Mouse (Mus musculus): ENCODE measurements around the gene Tjp1.

The Tjp1 gene

DNA sequence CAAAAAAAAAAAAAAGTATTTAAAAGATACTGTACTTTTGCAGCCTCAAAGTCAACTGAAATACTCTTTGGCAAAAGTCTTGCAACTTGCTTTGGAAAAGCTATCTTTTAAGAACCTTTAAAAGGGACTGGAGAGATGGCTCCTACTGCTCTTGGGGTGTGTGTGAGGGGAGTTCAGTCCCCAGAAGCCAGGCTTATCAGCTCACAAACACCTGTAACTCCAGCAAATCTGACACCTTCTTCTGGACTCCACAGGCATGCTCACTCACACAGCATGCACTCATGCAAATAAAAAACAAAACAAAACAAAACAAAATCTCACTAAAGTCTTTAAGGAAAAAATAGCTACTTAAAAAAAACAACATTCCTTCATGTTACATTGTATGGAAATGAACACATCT, 179.0 kb downstream of the Tjp1 start:
- no peak for DNase-seq

DNA sequence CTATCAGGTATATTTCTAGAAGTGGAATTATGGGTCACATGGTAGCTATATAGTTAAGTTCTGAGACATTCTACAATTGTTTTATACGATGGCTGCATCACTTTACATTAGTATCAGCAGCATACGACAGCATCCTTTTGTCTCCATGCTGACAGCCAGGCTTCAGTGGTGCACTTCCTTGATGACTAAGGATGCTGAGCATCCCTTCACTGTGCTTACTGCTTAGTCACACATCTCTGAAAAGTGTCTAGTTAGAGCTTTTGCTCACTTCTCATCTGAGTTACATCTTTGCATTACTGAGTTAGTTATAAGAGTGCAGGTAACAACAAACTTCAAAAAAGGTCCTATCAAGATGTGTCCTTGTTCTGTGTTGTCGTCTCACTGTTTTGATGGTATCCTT, 182.3 kb downstream of the Tjp1 start:
- no peak for DNase-seq

DNA sequence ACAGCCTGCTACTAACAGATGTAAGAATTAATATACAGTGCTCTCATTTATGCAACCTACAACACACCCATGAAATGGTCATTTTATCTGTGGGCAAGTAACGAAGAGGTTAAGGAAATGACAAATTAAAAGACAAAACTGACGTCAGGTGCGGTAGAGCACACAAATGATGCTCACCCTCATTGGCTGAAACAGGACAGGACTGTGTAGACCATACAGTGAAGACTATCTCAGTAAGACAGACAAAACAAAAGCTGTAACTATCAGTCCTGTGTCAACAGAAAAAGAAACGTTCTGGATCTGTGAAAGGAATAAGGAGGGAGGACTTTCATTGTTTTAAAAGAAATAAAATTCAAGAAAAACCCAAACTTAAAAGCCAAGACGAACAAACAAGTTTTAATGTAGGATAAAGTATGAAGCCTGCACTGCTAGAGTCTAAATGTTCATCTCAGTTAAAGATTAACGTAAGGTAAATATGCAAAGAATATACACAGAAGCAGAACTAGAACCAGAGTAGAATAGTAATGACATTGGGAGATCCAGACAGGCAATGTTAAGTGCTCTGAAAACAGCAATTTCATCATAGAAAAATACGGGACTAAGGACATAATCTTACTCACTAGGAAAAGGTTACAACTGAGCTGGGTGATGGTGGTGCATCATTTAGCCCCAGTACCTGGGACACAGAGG, 189.9 kb downstream of the Tjp1 start:
- DNase-seq: no peak

DNA sequence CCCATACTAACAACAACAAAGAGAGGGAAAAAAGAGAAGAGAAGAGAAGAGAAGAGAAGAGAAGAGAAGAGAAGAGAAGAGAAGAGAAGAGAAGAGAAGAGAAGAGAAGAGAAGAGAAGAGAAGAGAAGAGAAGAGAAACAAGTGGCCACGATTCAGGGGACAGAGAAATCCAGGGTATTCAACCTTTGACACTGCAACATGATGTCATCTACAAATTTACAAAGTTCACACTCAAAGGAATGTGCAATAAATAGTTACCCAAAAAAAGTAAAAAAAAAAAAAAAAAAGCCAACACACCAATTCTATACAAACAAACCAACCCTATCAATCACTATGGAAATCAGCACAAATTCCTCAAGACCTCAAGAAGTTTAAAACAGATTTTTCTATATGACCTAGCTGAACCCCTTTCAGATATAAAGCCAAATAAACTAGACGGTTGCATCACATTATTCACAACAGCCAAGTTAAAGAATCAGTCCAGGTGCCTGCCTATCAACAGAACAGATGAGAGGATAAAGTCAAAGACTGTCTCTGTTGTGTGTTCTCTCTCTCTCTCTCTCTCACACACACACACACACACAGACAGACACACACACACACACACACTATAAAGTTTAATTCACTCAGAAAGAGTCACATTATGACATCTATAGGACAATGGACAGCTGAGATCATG, 194.4 kb downstream of the Tjp1 start:
- no peak for DNase-seq

DNA sequence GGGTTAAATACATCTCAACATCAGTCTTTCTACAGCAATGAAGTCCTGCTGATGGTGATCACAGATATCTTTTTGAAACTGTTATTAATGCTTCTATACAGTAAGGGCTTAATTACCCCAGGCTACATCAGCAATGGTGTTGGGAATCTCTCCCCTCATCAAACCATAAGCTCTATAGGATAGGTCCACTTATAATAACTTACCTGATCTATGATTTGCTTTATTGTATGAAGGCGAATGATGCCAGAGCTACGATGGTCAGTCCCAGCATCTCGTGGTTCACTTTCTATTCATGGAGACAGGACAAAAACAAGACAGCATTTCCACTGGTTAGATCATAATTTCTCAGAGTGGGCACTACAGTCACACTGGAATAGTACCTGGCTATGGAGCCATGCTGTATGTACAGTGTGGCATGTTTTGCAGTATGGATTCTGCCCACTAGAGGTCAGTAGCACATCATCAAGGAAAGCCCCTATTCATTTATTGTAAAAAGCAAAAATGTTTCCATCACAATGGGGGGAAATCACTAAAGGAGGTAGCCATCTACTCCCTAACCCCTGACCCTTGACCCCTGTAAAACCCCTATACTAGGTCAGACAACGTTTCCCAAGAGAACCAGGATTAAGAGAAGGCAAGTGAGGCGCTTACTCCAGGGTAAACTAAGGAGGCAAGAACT, 208.4 kb downstream of the Tjp1 start:
- DNase-seq: peak; percentile 36

DNA sequence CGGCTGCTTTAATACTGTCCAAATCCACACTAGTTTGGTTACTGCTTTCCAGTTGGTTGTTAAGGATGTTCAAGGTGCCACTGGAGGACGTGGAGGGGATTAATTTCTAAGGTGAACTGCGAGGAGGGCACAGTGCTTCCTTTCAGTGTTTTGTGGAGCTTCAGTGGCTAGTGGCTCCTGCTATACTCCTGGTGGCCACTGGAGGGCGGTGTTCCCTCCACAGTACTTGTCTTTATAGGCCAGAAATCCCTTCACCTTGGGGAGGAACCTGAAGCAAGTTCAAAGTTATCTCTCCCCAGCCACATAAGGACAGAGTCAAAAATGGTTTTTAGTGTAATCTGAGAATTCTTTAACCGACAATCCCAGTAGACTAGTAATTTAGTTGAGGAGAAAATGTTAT, 210.2 kb downstream of the Tjp1 start:
- DNase-seq: peak; percentile 40

DNA sequence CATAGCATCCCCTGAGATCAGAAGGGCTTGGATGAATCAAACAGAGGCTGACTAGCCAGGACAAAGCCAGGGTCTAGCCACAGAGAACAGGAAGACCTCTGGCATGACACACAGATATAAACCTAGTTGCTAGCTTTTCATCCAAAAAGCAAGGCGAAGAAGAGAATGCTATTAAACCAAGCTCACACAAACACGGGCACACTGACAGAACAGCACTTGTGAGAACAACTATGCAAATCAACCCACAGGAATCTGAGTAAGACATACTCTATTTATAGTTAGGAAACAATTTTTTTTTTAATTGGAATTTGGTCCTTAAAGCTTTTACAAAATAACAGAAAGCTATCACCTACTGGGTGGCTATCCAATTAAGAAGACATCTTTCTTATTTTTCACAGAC, 212.4 kb downstream of the Tjp1 start:
- DNase-seq: no peak

DNA sequence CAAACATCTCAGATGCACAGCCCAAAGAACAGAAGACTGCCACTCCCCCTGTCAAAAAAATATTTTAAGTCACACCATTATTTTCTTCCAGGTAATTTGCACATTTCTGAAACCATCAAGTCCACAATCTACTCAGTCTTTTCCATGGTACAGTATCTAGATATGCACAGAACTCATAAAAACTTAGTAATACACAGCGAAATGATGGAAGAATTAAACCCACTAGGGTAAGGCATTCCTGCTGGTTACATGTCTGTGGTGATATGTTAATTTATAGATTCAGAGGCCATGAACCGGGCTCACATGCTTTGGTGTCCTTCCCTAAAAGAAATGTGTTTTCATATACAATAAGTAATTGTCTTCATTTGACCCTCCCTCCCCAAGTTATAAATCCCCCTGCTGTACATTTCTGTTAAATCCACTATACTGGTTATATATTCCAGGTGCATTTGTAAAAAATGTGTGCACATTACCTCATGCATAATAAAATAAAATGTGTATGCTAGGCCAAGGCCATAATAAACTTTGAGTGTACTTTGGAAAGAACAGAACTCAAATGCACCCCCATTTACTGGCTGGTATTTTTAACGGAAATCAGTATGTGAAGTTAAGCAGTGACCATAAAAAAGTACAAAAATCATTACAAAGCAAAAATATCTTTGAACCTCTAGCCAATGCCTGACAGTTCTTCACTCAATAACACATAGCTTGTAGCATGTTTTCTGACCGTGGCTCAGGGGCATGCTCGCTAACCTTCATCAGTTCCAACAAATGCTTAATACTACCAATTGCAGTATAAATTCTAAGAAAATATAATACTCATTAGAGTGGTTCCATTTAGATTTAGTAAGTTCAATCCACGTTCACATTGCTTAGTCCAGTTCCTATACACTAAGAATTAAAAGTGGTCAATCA, 230.6 kb downstream of the Tjp1 start:
- DNase-seq: no peak

DNA sequence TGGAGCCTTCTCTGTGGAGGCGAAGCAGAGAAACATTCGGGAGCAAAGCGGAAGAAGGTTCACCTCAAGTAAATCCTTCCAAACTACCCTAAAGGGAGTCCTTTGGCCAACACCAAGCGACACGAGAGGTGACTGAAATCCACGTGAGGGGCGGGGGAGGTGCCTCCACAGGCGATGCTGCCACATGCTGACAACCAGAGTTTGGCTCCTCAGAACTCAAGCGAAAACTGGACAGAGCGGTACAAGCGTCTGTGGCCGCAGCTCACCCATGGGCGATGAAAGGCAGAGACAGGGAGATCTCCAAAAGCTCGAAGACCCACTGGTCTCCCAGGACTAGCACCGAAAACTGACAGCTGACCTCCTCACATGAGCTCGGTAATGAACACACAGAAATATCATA, 244.7 kb downstream of the Tjp1 start:
- DNase-seq: no peak

DNA sequence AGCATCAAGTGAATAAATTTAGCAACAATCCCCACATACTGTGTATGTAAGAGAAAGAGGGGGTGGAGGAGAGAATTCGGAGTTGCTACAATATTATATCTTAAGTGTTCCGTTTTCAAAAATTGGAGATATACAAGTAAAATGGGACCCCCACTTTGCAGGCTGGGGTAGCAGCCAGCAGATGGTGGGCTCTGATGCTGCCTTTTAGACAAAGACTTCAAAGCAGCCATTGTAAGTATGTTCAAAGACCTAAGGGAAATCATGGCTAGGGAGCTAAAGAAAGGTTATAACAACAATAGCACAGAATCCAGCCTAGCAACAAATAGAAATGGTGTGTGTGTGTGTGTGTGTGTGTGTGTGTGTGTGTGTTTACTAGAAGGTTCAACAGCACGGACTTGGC, 245.6 kb downstream of the Tjp1 start:
- DNase-seq: peak; percentile 0

DNA sequence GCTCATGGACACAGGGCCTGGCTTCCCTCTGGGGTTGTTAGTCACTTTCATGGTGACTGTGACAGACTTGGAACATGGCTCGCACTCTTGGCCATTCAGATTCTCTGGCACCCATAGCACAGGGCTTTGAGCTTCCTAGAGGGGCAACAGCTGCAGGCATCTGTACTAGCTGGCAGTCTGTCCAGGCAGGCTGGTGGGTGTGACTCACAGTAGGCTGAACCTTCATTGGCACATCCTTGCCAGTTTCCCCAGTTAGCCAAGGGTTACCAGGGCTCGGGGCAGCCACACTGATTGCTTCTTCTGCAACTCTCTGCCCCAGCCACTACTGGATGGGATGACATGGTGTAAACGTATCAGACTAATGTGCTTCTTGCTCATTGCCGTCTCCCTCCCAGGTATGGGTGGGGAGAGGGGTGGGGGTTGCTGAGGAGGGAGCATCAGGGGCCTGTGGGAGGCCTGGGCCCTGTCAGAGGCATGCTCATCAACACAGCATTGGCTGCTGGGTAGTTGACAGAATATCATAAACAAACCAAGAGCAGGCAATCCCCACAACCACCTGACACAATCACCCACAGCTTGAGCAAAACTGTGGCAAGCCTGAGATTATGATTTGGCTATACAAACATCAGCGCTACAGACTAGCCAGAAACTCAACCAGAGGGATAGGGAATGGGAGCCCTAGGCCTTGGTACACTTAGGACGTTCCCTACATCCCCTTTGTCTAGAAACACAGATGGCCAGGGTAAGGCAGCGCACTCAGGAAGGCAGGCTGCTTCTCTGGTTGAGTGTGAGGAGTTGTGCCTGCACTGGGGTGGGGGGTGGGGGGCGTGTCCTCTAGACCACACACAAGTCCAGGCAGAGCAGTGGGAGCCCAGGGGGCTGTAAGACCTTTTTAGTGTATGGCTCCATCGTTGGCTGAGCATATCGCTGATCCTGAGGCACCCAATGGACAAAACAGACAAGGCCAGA, 246.4 kb downstream of the Tjp1 start:
- peak; percentile 0 for DNase-seq

DNA sequence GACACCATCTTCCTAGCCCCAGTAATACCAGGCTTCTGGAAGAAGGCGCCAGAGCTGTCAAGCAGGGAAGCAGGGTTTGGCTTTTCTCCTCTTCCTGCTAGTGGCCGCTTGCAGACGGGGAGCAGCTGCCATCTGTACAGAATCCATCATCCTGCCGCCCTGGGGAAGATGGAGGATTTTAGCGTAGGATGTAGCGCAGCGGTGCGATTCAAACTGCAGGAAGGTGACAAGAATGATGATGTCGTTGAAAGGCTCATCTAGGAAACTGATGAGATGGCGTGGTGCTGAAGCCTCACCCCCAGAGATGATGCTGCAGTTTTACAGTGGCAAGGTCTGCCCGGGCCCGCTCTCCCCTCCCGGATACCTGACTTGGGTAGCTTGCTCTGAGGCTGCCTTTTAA, 248.3 kb downstream of the Tjp1 start:
- no peak for DNase-seq

DNA sequence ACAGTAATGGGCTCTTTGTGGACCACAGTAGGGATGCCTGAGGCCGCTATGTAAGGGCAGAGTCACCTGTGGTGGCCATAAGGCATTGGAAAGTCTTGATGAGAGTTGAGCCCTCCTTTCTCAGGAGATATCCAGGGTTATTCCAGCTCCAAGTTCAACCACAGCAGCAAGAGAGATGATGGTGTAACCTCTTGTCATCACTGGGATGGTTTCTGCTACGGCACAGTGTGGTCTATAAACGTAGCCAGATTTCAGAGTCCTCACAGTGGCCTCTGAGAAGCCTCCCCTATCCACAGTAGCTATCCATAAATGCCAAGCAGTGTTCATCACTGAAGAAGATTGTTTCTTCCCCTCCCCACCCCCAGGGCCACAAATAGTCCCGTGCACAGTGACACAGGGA, 251.8 kb downstream of the Tjp1 start:
- DNase-seq: no peak

DNA sequence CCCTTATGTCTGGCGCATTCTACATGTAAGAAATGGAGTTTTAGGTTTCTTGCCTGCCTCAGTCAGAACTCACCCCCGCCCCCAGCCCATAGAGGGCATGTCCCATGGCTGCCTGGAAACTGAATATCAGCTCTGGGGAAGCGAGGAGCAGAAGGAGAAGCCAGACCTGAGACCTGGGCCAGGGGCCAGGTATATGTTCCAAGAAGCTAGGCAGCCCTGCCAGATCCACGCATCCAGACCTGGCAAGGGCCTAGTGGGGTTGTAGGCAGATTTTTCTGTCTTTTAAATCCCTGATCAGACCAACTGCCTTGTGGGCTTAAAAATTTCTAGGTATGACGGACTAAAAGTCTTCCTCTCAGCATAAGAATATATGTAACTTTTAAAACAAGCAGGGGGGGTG, 253.4 kb downstream of the Tjp1 start:
- no peak for DNase-seq

DNA sequence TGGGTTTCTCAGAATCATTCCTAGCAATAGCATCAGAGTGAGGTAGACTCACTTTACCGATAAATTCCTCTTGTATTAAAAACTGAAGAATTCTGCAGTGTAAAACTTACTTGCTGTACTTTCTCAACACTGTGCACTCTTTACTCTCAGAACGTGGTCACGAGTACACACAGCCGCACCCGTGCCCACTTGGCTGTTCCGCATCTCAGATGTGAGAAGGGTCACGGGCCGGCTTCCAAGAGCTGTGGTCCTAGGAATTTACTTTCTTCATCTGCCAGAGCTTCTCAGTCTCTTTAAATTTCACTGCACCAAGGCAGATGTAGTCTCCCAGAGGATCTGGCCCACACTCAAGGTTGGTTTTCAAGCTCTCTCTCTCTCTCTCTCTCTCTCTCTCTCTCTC, 277.9 kb downstream of the Tjp1 start:
- DNase-seq: no peak
